Mouse (Mus musculus): ENCODE measurements around the gene Taf3. TPM values are rescaled to one million over a fixed set of nuclear protein-coding genes. Genes with fewer than 3 reads are reported as not detected.

Taf3 gene
- total and polyA plus RNA-seq, 3 experiments: 8.3 to 20.9 TPM; not detected in 1

DNA sequence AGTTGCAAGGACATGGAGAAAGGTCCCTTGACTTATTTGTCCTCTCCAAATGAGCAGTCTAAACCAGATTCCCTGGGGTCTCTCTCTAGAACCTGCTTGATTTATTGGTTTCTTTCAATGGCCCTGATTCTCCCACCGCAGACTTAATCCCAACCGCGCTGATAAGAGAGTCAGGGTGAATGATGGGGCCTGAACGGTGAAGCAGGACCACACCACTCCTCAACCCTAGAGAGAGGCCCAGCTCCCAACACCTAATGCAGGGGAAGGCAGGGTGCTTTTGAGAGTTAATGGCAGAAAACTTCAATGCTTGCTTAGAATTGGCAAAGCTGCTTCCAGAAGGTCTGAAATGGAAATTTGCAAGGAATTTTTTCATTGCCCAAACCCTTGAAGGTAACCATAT, 173.2 kb downstream of the Taf3 start:
- Histone ChIP-seq H3K9ac (ENCODE audit: control insufficient read depth, low read depth, low read length, poor library complexity, severe bottlenecking) (no peak overlapping the region), H3K4me1 (ENCODE audit: control insufficient read depth in 1 of 2, insufficient read depth in 2 of 2, low read length in 2 of 2) (no peaks in the 10 kb centered on the region; a peak in 1 of 4 replicates), H3K9me3 (replicated peaks; ENCODE audit: insufficient read depth, low read length) (no peaks in the 10 kb centered on the region), H3K79me2 (ENCODE audit: control insufficient read depth, insufficient read depth, low read length, poor library complexity) (no peaks in the 10 kb centered on the region; the same call in 1 of the 2 replicates), H3K36me3 (ENCODE audit: control insufficient read depth in 1 of 2, insufficient read depth in 2 of 2, low read length in 2 of 2) (no peaks in the 10 kb centered on the region), H3K27ac (ENCODE audit: control insufficient read depth, low read depth, low read length) (no peak overlapping the region), H3K27me3 (ENCODE audit: control insufficient read depth in 1 of 2, insufficient read depth in 2 of 2, low read length in 2 of 2) (no peaks in the 10 kb centered on the region), H3K4me3 (ENCODE audit: control insufficient read depth in 1 of 2, insufficient read depth in 1 of 2, low read depth in 2 of 2, low read length in 2 of 2) (no peak overlapping the region)
- no peak for DNase-seq (ENCODE audit: low read depth, low spot score)
- no peak for TF ChIP-seq MAX (IDR thresholded peaks at IDR 0.05; ENCODE audit: low read length)
- no peak for TF ChIP-seq TAL1 (IDR thresholded peaks at IDR 0.05; ENCODE audit: low read length)
- no peak for TF ChIP-seq TCF12 (IDR thresholded peaks at IDR 0.05; ENCODE audit: low read depth, low read length)
- no peak for TF ChIP-seq ZKSCAN1 (IDR thresholded peaks at IDR 0.05; ENCODE audit: low read depth, low read length)
- no peak for TF ChIP-seq UBTF (IDR thresholded peaks at IDR 0.05; ENCODE audit: borderline replicate concordance, insufficient read depth, low read depth, low read length)
- no peak for TF ChIP-seq ZNF384 (IDR thresholded peaks at IDR 0.05; ENCODE audit: low read depth, low read length)
- TF ChIP-seq MAFK (IDR thresholded peaks at IDR 0.05; ENCODE audit: borderline replicate concordance, low read depth, low read length): no peak
- TF ChIP-seq BHLHE40 (IDR thresholded peaks at IDR 0.05; ENCODE audit: borderline replicate concordance, low read depth, low read length): no peak
- no peak for TF ChIP-seq MEF2A (IDR thresholded peaks at IDR 0.05; ENCODE audit: extremely low read depth, insufficient replicate concordance, low read depth, low read length, poor library complexity, severe bottlenecking)
- TF ChIP-seq POLR2AphosphoS5 (IDR thresholded peaks at IDR 0.05; ENCODE audit: borderline replicate concordance, low read depth, low read length): no peak
- no peak for TF ChIP-seq SMC3 (IDR thresholded peaks at IDR 0.05; ENCODE audit: low read depth, low read length)
- no peak for TF ChIP-seq ZMIZ1 (IDR thresholded peaks at IDR 0.05; ENCODE audit: low read depth, low read length)
- TF ChIP-seq TBP (IDR thresholded peaks at IDR 0.05; ENCODE audit: low read depth, low read length): no peak
- TF ChIP-seq JUND (IDR thresholded peaks at IDR 0.05; ENCODE audit: low read depth, low read length): no peak
- no peak for TF ChIP-seq CHD1 (IDR thresholded peaks at IDR 0.05; ENCODE audit: low read depth, low read length)
- TF ChIP-seq NRF1 (IDR thresholded peaks at IDR 0.05; ENCODE audit: insufficient read depth, low read depth, low read length, poor library complexity, severe bottlenecking): no peak
- TF ChIP-seq ETS1 (IDR thresholded peaks at IDR 0.05; ENCODE audit: low read depth, low read length): no peak
- TF ChIP-seq SIN3A (IDR thresholded peaks at IDR 0.05; ENCODE audit: low read length): no peak

DNA sequence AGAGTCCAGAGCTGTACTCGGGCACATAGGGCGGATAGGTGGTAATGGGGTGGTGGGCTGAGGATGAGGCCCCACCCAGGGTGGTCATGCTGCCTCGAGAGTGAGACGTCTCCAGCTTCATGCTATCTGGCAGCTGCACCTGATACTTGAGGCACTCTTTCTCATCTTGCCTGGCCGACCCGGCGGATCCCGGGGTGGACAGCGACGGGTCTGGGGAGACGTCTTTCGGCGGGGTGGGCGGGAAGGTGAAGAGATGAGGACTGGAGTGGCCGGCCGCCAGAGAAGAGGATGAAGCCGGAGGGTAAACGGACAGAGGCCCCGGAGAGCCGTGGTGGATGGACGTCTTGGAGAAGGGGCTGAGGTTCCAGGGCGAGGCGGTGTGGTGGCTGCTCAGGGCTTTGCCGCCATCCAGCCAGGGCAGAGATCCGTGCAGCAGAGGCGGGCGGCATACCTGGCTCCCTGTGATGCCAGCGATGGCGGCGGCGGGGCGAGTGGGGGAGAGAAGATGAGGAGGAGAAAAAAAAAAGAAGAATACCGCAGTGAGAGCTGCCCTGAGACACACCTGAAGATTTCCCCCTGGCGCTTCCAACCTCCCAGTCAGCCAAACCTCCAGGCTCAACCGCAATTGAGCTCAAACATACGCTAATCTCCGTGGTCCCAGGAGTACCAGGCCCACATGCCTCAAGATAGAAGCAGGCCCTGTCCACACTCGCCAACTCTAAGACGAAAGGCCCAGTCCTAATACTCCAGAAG, 173.8 kb downstream of the Taf3 start:
- Histone ChIP-seq H3K9ac (ENCODE audit: control insufficient read depth, low read depth, low read length, poor library complexity, severe bottlenecking) (no peak overlapping the region), H3K36me3 (ENCODE audit: control insufficient read depth in 1 of 2, insufficient read depth in 2 of 2, low read length in 2 of 2) (no peaks in the 10 kb centered on the region), H3K4me1 (ENCODE audit: control insufficient read depth in 1 of 2, insufficient read depth in 2 of 2, low read length in 2 of 2) (no peaks in the 10 kb centered on the region; a peak in 1 of 4 replicates), H3K4me3 (ENCODE audit: control insufficient read depth in 1 of 2, insufficient read depth in 1 of 2, low read depth in 2 of 2, low read length in 2 of 2) (no peak overlapping the region), H3K27me3 (ENCODE audit: control insufficient read depth in 1 of 2, insufficient read depth in 2 of 2, low read length in 2 of 2) (no peaks in the 10 kb centered on the region), H3K79me2 (ENCODE audit: control insufficient read depth, insufficient read depth, low read length, poor library complexity) (no peaks in the 10 kb centered on the region; the same call in 1 of the 2 replicates), H3K9me3 (replicated peaks; ENCODE audit: insufficient read depth, low read length) (no peaks in the 10 kb centered on the region), H3K27ac (ENCODE audit: control insufficient read depth, low read depth, low read length) (no peak overlapping the region)
- no peak for DNase-seq (ENCODE audit: low read depth, low spot score)
- TF ChIP-seq MAX (IDR thresholded peaks at IDR 0.05; ENCODE audit: low read length): no peak
- TF ChIP-seq SMC3 (IDR thresholded peaks at IDR 0.05; ENCODE audit: low read depth, low read length): no peak
- no peak for TF ChIP-seq MYB (IDR thresholded peaks at IDR 0.05; ENCODE audit: low read depth, low read length)
- no peak for TF ChIP-seq HCFC1 (IDR thresholded peaks at IDR 0.05; ENCODE audit: low read depth, low read length)
- TF ChIP-seq MEF2A (IDR thresholded peaks at IDR 0.05; ENCODE audit: extremely low read depth, insufficient replicate concordance, low read depth, low read length, poor library complexity, severe bottlenecking): no peak
- TF ChIP-seq SIN3A (IDR thresholded peaks at IDR 0.05; ENCODE audit: low read length): no peak
- TF ChIP-seq GATA1 (IDR thresholded peaks at IDR 0.05; ENCODE audit: low read depth, low read length): no peak

All from MEL (cell line).